Mouse (Mus musculus) ES-E14 (cell line): ENCODE measurements around the gene Gipc3.

Source experiments
- CHD2 ChIP-seq: IDR thresholded peaks from 2 replicates; pipeline ENCODE4 v1.6.1; 2014; ENCODE audit warnings: mild to moderate bottlenecking, low read depth, low read length, inconsistent platforms
- HCFC1 ChIP-seq: IDR thresholded peaks from 2 replicates; pipeline ENCODE4 v1.6.1; 2012; ENCODE audit warnings: low read length, inconsistent platforms, borderline replicate concordance; ENCODE audit not compliant: insufficient read depth
- MAFK ChIP-seq: IDR thresholded peaks from 2 replicates; pipeline ENCODE4 v1.6.1; 2014; ENCODE audit warnings: mild to moderate bottlenecking, low read depth, low read length, inconsistent platforms; ENCODE audit not compliant: insufficient read depth
- ZC3H11A ChIP-seq: IDR thresholded peaks from 2 replicates; pipeline ENCODE4 v1.6.1; 2012; ENCODE audit warnings: low read depth, mild to moderate bottlenecking, inconsistent platforms, low read length, borderline replicate concordance
- ZNF384 ChIP-seq: IDR thresholded peaks from 2 replicates; pipeline ENCODE4 v1.6.1; 2012; ENCODE audit warnings: low read depth, low read length, inconsistent platforms

DNA sequence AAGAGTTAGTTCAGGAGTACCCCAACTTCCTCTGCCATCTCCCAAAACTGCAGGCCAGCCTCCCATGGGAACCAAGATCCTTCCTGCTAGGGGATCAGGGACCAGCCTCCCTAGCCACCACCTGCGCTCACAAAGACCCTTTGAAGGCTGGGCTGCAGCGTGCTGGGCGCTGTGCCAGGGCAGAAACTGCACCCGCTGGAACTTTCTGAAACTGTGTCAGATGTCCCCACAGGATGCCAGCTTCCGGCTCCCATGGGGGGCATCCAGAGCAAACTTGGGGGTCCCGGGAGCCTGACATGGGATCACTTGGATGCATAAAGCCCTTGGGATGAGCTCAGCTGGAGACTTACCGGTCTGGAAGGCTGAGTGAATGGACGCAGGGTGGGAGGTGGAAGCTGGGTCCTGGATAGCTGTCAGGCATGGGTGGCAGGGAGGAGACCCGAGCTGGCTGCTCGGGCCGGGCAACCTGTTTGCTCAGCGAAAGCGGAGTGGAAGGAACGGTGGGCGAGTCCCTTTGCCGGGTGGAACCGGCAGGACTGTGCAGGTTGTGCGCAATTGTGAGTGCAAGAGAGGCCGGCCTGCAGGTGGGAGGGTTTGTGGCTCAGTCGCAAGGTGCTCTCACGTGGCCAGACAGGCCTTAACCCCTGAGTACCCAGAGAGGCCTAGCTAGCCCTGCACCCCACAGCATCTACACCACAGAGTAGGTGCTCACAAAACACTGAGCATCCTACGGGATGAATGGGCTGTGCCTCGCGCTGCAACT is 52.2 kb downstream of the Gipc3 start:
- TF ChIP-seq ZNF384 (no peak), CHD2 (no peak), MAFK (no peak), ZC3H11A (no peak), HCFC1 (no peak)
